Mouse (Mus musculus) cerebellum, adult 11-12 months (tissue): Measurements from ENCODE around the gene Morn4.

Experiments
- DNase-seq: peaks from one replicate; pipeline ENCODE4 v3.0.0; 2022

Morn4 gene

GRCm38 (mm10) chr19:42086166-42086565, at the start of gene Morn4:
Gene Morn4 (minus strand): TSS chr19:42086357.
- DNase-seq: peak; percentile 91

GRCm38 (mm10) chr19:42135070-42135469, 48.9 kb upstream of the Morn4 start:
- no peak for DNase-seq

GRCm38 (mm10) chr19:42131101-42131500, 44.9 kb upstream of the Morn4 start:
- DNase-seq: peak; percentile 43

- no peak for DNase-seq
These were observed 44.1 kb upstream of the Morn4 start for GRCm38 (mm10) chr19:42130294-42130606.

- peak; percentile 39 for DNase-seq
These were observed 43.5 kb upstream of the Morn4 start for GRCm38 (mm10) chr19:42129509-42130293.

- DNase-seq: peak; percentile 100
These were observed 42.8 kb upstream of the Morn4 start, which contains the start of gene Avpi1 for GRCm38 (mm10) chr19:42128787-42129508. Gene Avpi1 (minus strand): TSS chr19:42129059.

- DNase-seq: no peak
These were observed 42.0 kb upstream of the Morn4 start for GRCm38 (mm10) chr19:42128052-42128740.

GRCm38 (mm10) chr19:42127024-42127423, 40.9 kb upstream of the Morn4 start:
- peak; percentile 40 for DNase-seq

- DNase-seq: peak; percentile 23
These were observed 40.1 kb upstream of the Morn4 start for GRCm38 (mm10) chr19:42126219-42126605.

GRCm38 (mm10) chr19:42125501-42126218, 39.5 kb upstream of the Morn4 start:
- DNase-seq: no peak

- peak; percentile 47 for DNase-seq
These were observed 38.5 kb upstream of the Morn4 start for GRCm38 (mm10) chr19:42124684-42125083.

GRCm38 (mm10) chr19:42120451-42120850, 34.3 kb upstream of the Morn4 start:
- DNase-seq: no peak

- DNase-seq: no peak
These were observed 32.4 kb upstream of the Morn4 start for GRCm38 (mm10) chr19:42118596-42118995.

GRCm38 (mm10) chr19:42118142-42118541, 32.0 kb upstream of the Morn4 start:
- no peak for DNase-seq

- no peak for DNase-seq
These were observed 29.7 kb upstream of the Morn4 start for GRCm38 (mm10) chr19:42115783-42116335.

GRCm38 (mm10) chr19:42104681-42105080, 18.5 kb upstream of the Morn4 start:
- DNase-seq: no peak

- DNase-seq: no peak
These were observed 13.2 kb upstream of the Morn4 start for GRCm38 (mm10) chr19:42099406-42099805.

GRCm38 (mm10) chr19:42090637-42091141, 4.5 kb upstream of the Morn4 start:
- no peak for DNase-seq

GRCm38 (mm10) chr19:42089748-42090595, 3.8 kb upstream of the Morn4 start, which contains the start of gene Pi4k2a:
Gene Pi4k2a (plus strand): TSS chr19:42090470.
- DNase-seq: peak; percentile 100

GRCm38 (mm10) chr19:42089103-42089747, 3.1 kb upstream of the Morn4 start:
- DNase-seq: peak; percentile 60

- DNase-seq: no peak
These were observed 467 bp downstream of the Morn4 start for GRCm38 (mm10) chr19:42085690-42086089.
